Mouse (Mus musculus) MEL (cell line): ENCODE results near the gene Mfsd4b3.

Experiments
- CTCF ChIP-seq, 3 experiments: IDR thresholded peaks in 2 of 3; conservative IDR thresholded peaks in 1 of 3; 2 replicates each; pipeline ENCODE4 v1.5.1; 2011 to 2012; ENCODE audit warnings: low read length in 3 of 3, low read depth in 2 of 3, mild to moderate bottlenecking in 2 of 3, improper control_type of control experiment in 1 of 3, inconsistent platforms in 1 of 3, mixed read lengths in 1 of 3, moderate library complexity in 1 of 3; ENCODE audit not compliant: control insufficient read depth in 1 of 3, insufficient read depth in 1 of 3, poor library complexity in 1 of 3, severe bottlenecking in 1 of 3
- EP300 ChIP-seq, 2 experiments: IDR thresholded peaks; 2 replicates each; pipeline ENCODE4 v1.6.1; 2011; ENCODE audit warnings: improper control_type of control experiment in 2 of 2, low read length in 2 of 2, low read depth in 1 of 2, mild to moderate bottlenecking in 1 of 2
- HCFC1 ChIP-seq: IDR thresholded peaks from 2 replicates; pipeline ENCODE4 v1.6.1; 2012; ENCODE audit warnings: low read depth, mild to moderate bottlenecking, inconsistent platforms, low read length, improper control_type of control experiment, moderate library complexity
- POLR2A ChIP-seq, 2 experiments: IDR thresholded peaks; 2 replicates each; pipeline ENCODE4 v1.6.1; 2011 to 2012; ENCODE audit warnings: low read length in 2 of 2, mild to moderate bottlenecking in 2 of 2, control low read depth in 1 of 2, improper control_type of control experiment in 1 of 2, low read depth in 1 of 2, moderate library complexity in 1 of 2; ENCODE audit not compliant: control insufficient read depth in 1 of 2, insufficient read depth in 1 of 2, poor library complexity in 1 of 2
- POLR2AphosphoS2 ChIP-seq: IDR thresholded peaks from 2 replicates; pipeline ENCODE4 v1.6.1; 2011; ENCODE audit warnings: low read length, improper control_type of control experiment

DNA sequence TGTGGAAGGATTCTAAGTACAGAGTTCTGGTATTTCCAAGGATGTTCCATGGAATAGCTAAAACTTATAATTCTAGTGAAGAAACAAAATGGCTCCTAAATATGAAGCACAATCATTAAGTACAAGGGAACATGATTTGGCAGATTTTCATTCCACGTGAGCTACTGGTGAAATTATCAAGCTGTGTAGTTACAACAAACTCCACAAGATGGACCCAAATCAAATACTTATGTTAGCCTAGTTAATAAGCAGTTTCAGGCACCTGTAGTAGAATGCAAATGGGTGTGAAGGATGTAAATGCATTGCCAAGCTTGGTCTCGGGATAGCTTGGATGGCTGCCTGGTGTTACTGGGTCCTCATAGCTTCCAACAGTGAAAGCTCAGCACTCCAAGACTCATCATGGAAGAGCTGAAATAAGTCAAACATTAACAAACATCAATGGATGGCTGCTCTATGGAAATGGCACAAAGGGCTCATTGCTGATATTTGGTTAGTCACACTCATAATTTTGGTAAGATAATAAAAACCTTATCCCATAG, 3.5 kb downstream of the Mfsd4b3 start:
- TF ChIP-seq POLR2A (IDR thresholded peaks at IDR 0.05; ENCODE audit: control insufficient read depth in 1 of 2, insufficient read depth in 1 of 2, low read depth in 1 of 2, low read length in 2 of 2, poor library complexity in 1 of 2) (no peak), CTCF (IDR thresholded peaks at IDR 0.05 in 2 of 3, conservative IDR thresholded peaks at IDR 0.05 in 1 of 3; ENCODE audit: control insufficient read depth in 1 of 3, insufficient read depth in 1 of 3, low read depth in 2 of 3, low read length in 3 of 3, poor library complexity in 1 of 3, severe bottlenecking in 1 of 3) (peak in 2 of 3 experiments; percentile 18 to 54; a peak in 3 of 6 replicates), EP300 (IDR thresholded peaks at IDR 0.05; ENCODE audit: low read depth in 1 of 2, low read length in 2 of 2) (no peak), HCFC1 (no peak), POLR2AphosphoS2 (no peak)
